Mouse (Mus musculus) brain, embryonic 14.5 days (tissue): Measurements from ENCODE around the gene Il17rd. TPM values are rescaled to one million over a fixed set of nuclear protein-coding genes. Genes with fewer than 3 reads are reported as not detected.

ENCODE experiments used
- DNase-seq: peaks from one replicate; pipeline ENCODE4 v3.0.0-alpha.2; 2011; ENCODE audit warnings: low read depth
- CTCF ChIP-seq: fragments of 200-500 bp; IDR thresholded peaks from 2 replicates; pipeline ENCODE4 v1.5.1; 2012; ENCODE audit warnings: inconsistent platforms, mild to moderate bottlenecking, moderate library complexity, borderline replicate concordance; ENCODE audit not compliant: insufficient read depth, insufficient read length; ENCODE audit errors: extremely low read depth
- POLR2A ChIP-seq: fragments of 200-500 bp; IDR thresholded peaks from 2 replicates; pipeline ENCODE4 v1.6.1; 2012; ENCODE audit warnings: mild to moderate bottlenecking, inconsistent platforms, borderline replicate concordance; ENCODE audit not compliant: poor library complexity, insufficient read depth, insufficient read length, severe bottlenecking; ENCODE audit errors: extremely low read depth
- polyA plus RNA-seq: library from polyadenylated mRNA; depleted of rRNA; stranded (reverse); fragments of >200 nt; gene quantifications from 2 replicates; pipeline ENCODE4 v1.2.3, GENCODE M21; 2012; rRNA removed

Il17rd gene
- polyA plus RNA-seq, result 4.7 and 7.4 TPM in 2 replicates

- TF ChIP-seq POLR2A, result peak; percentile 71
- no peak for TF ChIP-seq CTCF
- peak; percentile 94 for DNase-seq
These were observed at the start of gene Il17rd for GRCm38 (mm10) chr14:27038783-27039182. Il17rd (plus strand) TSS chr14:27038941.

- TF ChIP-seq POLR2A (no peak), CTCF (no peak)
- DNase-seq, result no peak
These were observed 47.1 kb upstream of the Il17rd start for GRCm38 (mm10) chr14:26991622-26992021.

- DNase-seq, result no peak
These were observed 45.3 kb upstream of the Il17rd start for GRCm38 (mm10) chr14:26993427-26993826.

GRCm38 (mm10) chr14:26994211-26994741 is 44.5 kb upstream of the Il17rd start, which contains the start of gene Hesx1:
Hesx1 (plus strand) TSS chr14:26994416.
- no peak for TF ChIP-seq POLR2A
- peak; percentile 34; the same call in 1 of the 2 replicates for TF ChIP-seq CTCF
- DNase-seq, result peak; percentile 43

More at GRCm38 (mm10) chr14:26993427-26993826, 45.3 kb upstream of the Il17rd start:
- TF ChIP-seq CTCF (no peak), POLR2A (no peak)

- no peak for DNase-seq
These were observed 42.5 kb upstream of the Il17rd start for GRCm38 (mm10) chr14:26996257-26996656.

GRCm38 (mm10) chr14:27000386-27000785 is 38.4 kb upstream of the Il17rd start:
- TF ChIP-seq POLR2A, result no peak
- TF ChIP-seq CTCF, result no peak

More at GRCm38 (mm10) chr14:26996257-26996656, 42.5 kb upstream of the Il17rd start:
- TF ChIP-seq CTCF (no peak), POLR2A (no peak)

GRCm38 (mm10) chr14:27004906-27005305 is 33.8 kb upstream of the Il17rd start:
- TF ChIP-seq POLR2A, result no peak
- no peak for TF ChIP-seq CTCF
- no peak for DNase-seq

More at GRCm38 (mm10) chr14:27000386-27000785, 38.4 kb upstream of the Il17rd start:
- DNase-seq, result peak; percentile 19

GRCm38 (mm10) chr14:27005937-27006336 is 32.8 kb upstream of the Il17rd start:
- TF ChIP-seq POLR2A (no peak), CTCF (no peak)
- no peak for DNase-seq

GRCm38 (mm10) chr14:27011561-27011960 is 27.2 kb upstream of the Il17rd start:
- DNase-seq, result no peak
- no peak for TF ChIP-seq CTCF

- DNase-seq, result no peak
- TF ChIP-seq POLR2A (no peak), CTCF (no peak)
These were observed 25.1 kb upstream of the Il17rd start for GRCm38 (mm10) chr14:27013658-27014057.

- TF ChIP-seq CTCF (no peak), POLR2A (no peak)
- DNase-seq, result no peak
These were observed 20.8 kb upstream of the Il17rd start for GRCm38 (mm10) chr14:27017936-27018335.

- DNase-seq, result no peak
- TF ChIP-seq POLR2A (no peak), CTCF (no peak)
These were observed 18.9 kb upstream of the Il17rd start for GRCm38 (mm10) chr14:27019850-27020249.
